Mouse (Mus musculus) layer of hippocampus, adult 2 months (tissue): ENCODE data around the gene Pdik1l. TPM values are rescaled to one million over a fixed set of nuclear protein-coding genes. Genes with fewer than 3 reads are reported as not detected.
A peak's percentile ranks its signal among the peaks of the same experiment; 100 is the strongest.

Experiments
- DNase-seq, 2 experiments: peaks; one replicate each; pipeline ENCODE4 v3.0.0; 2022; ENCODE audit warnings: low spot score in 2 of 2
- H3K27ac ChIP-seq: fragments of 200-600 bp; 2 replicates; pipeline ENCODE4 v1.8.1; 2022
- H3K4me3 ChIP-seq: fragments of 200-600 bp; 2 replicates; pipeline ENCODE4 v1.8.1; 2022; ENCODE audit warnings: mild to moderate bottlenecking
- CTCF ChIP-seq: fragments of 200-600 bp; conservative IDR thresholded peaks from 2 replicates; pipeline ENCODE4 v1.8.1; 2022; ENCODE audit warnings: antibody characterized with exemption, mild to moderate bottlenecking, moderate library complexity
- total RNA-seq, 2 experiments: library from RNA; stranded (reverse); gene quantifications; 2 replicates each; pipeline ENCODE4 v1.2.3; 2021

The Pdik1l gene
- total RNA-seq, 2 experiments from 2014 or later, result 16.9 to 18.6 TPM

GRCm38 (mm10) chr4:134268102-134268655 lies 19.5 kb downstream of the Pdik1l start:
- H3K27ac ChIP-seq, result no peak overlapping the region

GRCm38 (mm10) chr4:134265860-134266585 lies 21.7 kb downstream of the Pdik1l start:
- no peak overlapping the region for H3K27ac ChIP-seq
- H3K4me3 ChIP-seq, result no peak overlapping the region
- peak; percentile 17; the same call in 1 of the 2 replicates for TF ChIP-seq CTCF
- DNase-seq, result no peak

More at GRCm38 (mm10) chr4:134268102-134268655, 19.5 kb downstream of the Pdik1l start:
- no peak for DNase-seq
- no peak overlapping the region for H3K4me3 ChIP-seq
- TF ChIP-seq CTCF, result peak; percentile 53

GRCm38 (mm10) chr4:134263191-134263590 lies 24.5 kb downstream of the Pdik1l start:
- Histone ChIP-seq H3K4me3 (no peak overlapping the region), H3K27ac (no peak overlapping the region)
- peak; percentile 88 for TF ChIP-seq CTCF
- DNase-seq, result peak in 1 of 2 experiments; percentile 66

GRCm38 (mm10) chr4:134258354-134258753 lies 29.3 kb downstream of the Pdik1l start:
- no peak overlapping the region for H3K4me3 ChIP-seq
- H3K27ac ChIP-seq, result no peak overlapping the region
- no peak for DNase-seq
- no peak for TF ChIP-seq CTCF

- DNase-seq, result no peak
- Histone ChIP-seq H3K27ac (no peak overlapping the region), H3K4me3 (no peak overlapping the region)
- no peak for TF ChIP-seq CTCF
Measured at GRCm38 (mm10) chr4:134257198-134258009, 30.3 kb downstream of the Pdik1l start.

GRCm38 (mm10) chr4:134256407-134257197 lies 31.1 kb downstream of the Pdik1l start:
- H3K4me3 ChIP-seq, result no peak overlapping the region
- no peak overlapping the region for H3K27ac ChIP-seq
- DNase-seq, result no peak
- TF ChIP-seq CTCF, result no peak

GRCm38 (mm10) chr4:134255854-134256253 lies 31.8 kb downstream of the Pdik1l start:
- no peak for DNase-seq
- H3K4me3 ChIP-seq, result no peak overlapping the region

GRCm38 (mm10) chr4:134254835-134255234 lies 32.9 kb downstream of the Pdik1l start:
- no peak for TF ChIP-seq CTCF
- Histone ChIP-seq H3K27ac (no peak overlapping the region), H3K4me3 (no peak overlapping the region)
- no peak for DNase-seq

More at GRCm38 (mm10) chr4:134255854-134256253, 31.8 kb downstream of the Pdik1l start:
- TF ChIP-seq CTCF, result no peak
- no peak overlapping the region for H3K27ac ChIP-seq

GRCm38 (mm10) chr4:134253722-134254324 lies 33.9 kb downstream of the Pdik1l start, which contains the start of gene Grrp1:
Grrp1 (minus strand) TSS chr4:134254106.
- H3K4me3 ChIP-seq, result peak within 1 kb of the TSS; percentile 41
- H3K27ac ChIP-seq, result peak within 1 kb of the TSS; percentile 65
- no peak for DNase-seq
- no peak for TF ChIP-seq CTCF

- Histone ChIP-seq H3K4me3 (peak overlapping the region; percentile 41), H3K27ac (peak overlapping the region; percentile 65)
- no peak for DNase-seq
- no peak for TF ChIP-seq CTCF
Measured at GRCm38 (mm10) chr4:134252911-134253721, 34.6 kb downstream of the Pdik1l start.
